Mouse (Mus musculus): ENCODE measurements around the gene C87414. TPM values are rescaled to one million over a fixed set of nuclear protein-coding genes. Genes with fewer than 3 reads are reported as not detected.
"Not testable (repeated sequence)": the region's sequence is repeated elsewhere in the genome, so short reads cannot be mapped to it uniquely, and the experiment has no call there.

Gene C87414
- total RNA-seq (2021), result not detected

DNA sequence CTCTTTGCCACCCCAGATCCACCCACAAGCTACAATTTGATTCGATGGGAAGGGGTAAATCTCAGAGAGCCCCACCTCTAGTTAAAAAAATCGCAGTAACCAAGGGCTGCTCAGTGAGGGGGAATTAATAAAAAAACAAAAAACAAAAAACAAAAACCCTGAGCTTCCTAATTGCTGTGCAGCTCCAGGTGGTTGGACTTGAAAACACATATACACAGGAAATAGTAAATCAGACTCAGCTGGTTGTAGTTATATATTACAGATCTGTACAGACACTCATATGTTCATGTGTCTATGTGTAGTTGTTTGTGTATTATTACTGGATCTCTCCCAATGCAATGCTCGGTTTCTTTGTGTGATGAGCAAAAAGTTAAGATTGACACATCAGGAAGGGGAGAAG is at the start of gene C87414:
C87414 (minus strand) TSS at position 101 of the 400 bp plus-strand sequence.
- DNase-seq, result not testable (repeated sequence)

DNA sequence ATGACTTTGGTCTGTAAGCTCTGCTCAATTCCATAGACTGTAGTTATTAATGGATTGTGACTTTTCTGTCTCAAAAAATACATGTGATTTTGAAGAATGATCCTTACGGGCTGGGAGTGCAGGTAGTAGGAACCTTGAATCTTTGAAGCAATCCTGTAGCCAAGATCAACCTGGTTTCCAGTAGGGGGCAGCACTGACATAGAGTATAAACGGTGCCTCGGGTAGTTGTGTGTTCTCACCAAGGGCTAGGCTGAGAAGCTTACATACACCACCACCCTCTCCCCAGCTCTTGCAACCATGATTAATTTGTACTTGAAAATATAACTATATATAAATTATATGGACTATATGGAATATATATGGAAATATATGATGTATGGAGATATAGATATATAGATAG is 13.3 kb upstream of the C87414 start:
- not testable (repeated sequence) for DNase-seq

Other genes with a start within 250 kb of the C87414 start
- not detected for gene Gm16427, start 131.4 kb downstream of the C87414 start, total RNA-seq (2021)
- not detected for gene Gm7792, start 172.2 kb upstream of the C87414 start, total RNA-seq (2021)

Data from layer of hippocampus, postnatal 36 days (tissue).